Mouse (Mus musculus): ENCODE data around the gene Fam172a.

DNA sequence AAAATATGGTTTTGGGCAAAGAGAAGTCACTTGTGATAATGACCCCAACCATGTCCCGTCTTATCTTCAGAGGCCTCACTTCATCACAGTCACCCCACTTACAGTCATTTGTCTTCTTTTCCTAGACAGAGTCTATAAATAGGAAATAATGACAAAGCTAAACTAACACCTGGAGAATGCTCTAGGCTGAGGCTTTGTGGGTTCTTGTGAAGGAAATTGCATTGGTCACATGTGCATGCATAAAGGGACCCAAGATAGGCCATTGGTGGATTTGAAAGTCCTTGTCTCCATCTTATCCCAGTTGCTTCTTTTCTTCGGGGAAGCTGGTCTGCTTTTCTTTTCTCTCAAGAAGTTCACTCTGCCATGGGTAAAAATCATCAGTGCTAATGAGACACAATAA lies 400.5 kb downstream of the Fam172a start:
- TF ChIP-seq GATA1 (IDR thresholded peaks at IDR 0.05; ENCODE audit: low read length), result no peak
- no peak for TF ChIP-seq TAL1 (IDR thresholded peaks at IDR 0.05; ENCODE audit: low read length)

All from erythroblast, embryonic 14.5 days (primary cell).